Mouse (Mus musculus) CH12.LX (cell line): ENCODE data around the gene Aars. TPM values are rescaled to one million over a fixed set of nuclear protein-coding genes. Genes with fewer than 3 reads are reported as not detected.

Experiments
- DNase-seq: peaks from one replicate; pipeline ENCODE4 v3.0.0-alpha.2; 2013; ENCODE audit errors: extremely low read depth
- H3K27ac ChIP-seq: 2 replicates; pipeline ENCODE4 v1.5.1; 2012; ENCODE audit warnings: low read depth, mild to moderate bottlenecking, control low read depth, moderate library complexity; ENCODE audit not compliant: insufficient read depth
- H3K27me3 ChIP-seq: replicated peaks from 2 replicates; pipeline ENCODE3; 2012; ENCODE audit warnings: inconsistent platforms
- H3K36me3 ChIP-seq, 2 experiments: replicated peaks in 1 of 2; 2 replicates each; pipeline versions ENCODE3 to v1.6.1; 2012; ENCODE audit warnings: inconsistent platforms in 1 of 2, low read length in 1 of 2, mild to moderate bottlenecking in 1 of 2, mixed read lengths in 1 of 2, moderate library complexity in 1 of 2; ENCODE audit not compliant: control insufficient read depth in 1 of 2, insufficient read depth in 1 of 2
- H3K4me1 ChIP-seq, 2 experiments: 2 replicates each; pipeline ENCODE4 v1.6.1; 2012; ENCODE audit warnings: inconsistent platforms in 1 of 2, moderate library complexity in 1 of 2; ENCODE audit not compliant: insufficient read depth in 2 of 2, control insufficient read depth in 1 of 2
- H3K4me2 ChIP-seq: 2 replicates; pipeline ENCODE4 v1.6.1; 2012; ENCODE audit warnings: low read depth, mild to moderate bottlenecking, control low read depth; ENCODE audit not compliant: poor library complexity, insufficient read depth, severe bottlenecking
- H3K4me3 ChIP-seq, 3 experiments: fragments of 150-350 bp in 1 of 3; sonication (generic) in 1 of 3; replicated peaks in 1 of 3; 2 replicates each; pipeline versions ENCODE3 to v1.5.1; 2011 to 2012; ENCODE audit warnings: low read depth in 2 of 3, low read length in 2 of 3, mild to moderate bottlenecking in 2 of 3, moderate library complexity in 2 of 3, control low read depth in 1 of 3, improper control_type of control experiment in 1 of 3, inconsistent platforms in 1 of 3, mixed read lengths in 1 of 3; ENCODE audit not compliant: poor library complexity in 1 of 3
- H3K79me2 ChIP-seq: replicated peaks from 2 replicates; pipeline ENCODE4 v1.6.1; 2012; ENCODE audit warnings: mild to moderate bottlenecking, moderate library complexity; ENCODE audit not compliant: control insufficient read depth, poor library complexity, insufficient read depth, severe bottlenecking; ENCODE audit errors: extremely low read depth
- H3K9ac ChIP-seq: 2 replicates; pipeline ENCODE4 v1.6.1; 2012; ENCODE audit warnings: low read depth, mild to moderate bottlenecking, control low read depth, moderate library complexity; ENCODE audit not compliant: insufficient read depth
- H3K9me3 ChIP-seq: replicated peaks from 2 replicates; pipeline ENCODE3; 2012; ENCODE audit warnings: low read length, inconsistent platforms, mixed read lengths
- CHD1 ChIP-seq: IDR thresholded peaks from 2 replicates; pipeline ENCODE4 v1.6.1; 2012; ENCODE audit warnings: low read depth, low read length, improper control_type of control experiment, inconsistent platforms
- CTCF ChIP-seq, 2 experiments: IDR thresholded peaks in 1 of 2; conservative IDR thresholded peaks in 1 of 2; 2 replicates each; pipeline ENCODE4 v1.5.1; 2011 to 2012; ENCODE audit warnings: low read depth in 2 of 2, low read length in 2 of 2, improper control_type of control experiment in 1 of 2, inconsistent platforms in 1 of 2, mild to moderate bottlenecking in 1 of 2, moderate library complexity in 1 of 2
- E2F4 ChIP-seq: IDR thresholded peaks from 2 replicates; pipeline ENCODE4 v1.6.1; 2011; ENCODE audit warnings: low read depth, low read length, improper control_type of control experiment; ENCODE audit not compliant: insufficient replicate concordance
- IRF4 ChIP-seq: IDR thresholded peaks from 2 replicates; pipeline ENCODE4 v1.6.1; 2014; ENCODE audit warnings: low read depth, mild to moderate bottlenecking, inconsistent platforms, low read length, improper control_type of control experiment
- MAFK ChIP-seq: IDR thresholded peaks from 2 replicates; pipeline ENCODE4 v1.6.1; 2011; ENCODE audit warnings: low read length, improper control_type of control experiment; ENCODE audit not compliant: insufficient replicate concordance
- PAX5 ChIP-seq: IDR thresholded peaks from 2 replicates; pipeline ENCODE4 v1.6.1; 2012; ENCODE audit warnings: low read length, inconsistent platforms, mixed read lengths
- RCOR1 ChIP-seq: conservative IDR thresholded peaks from 2 replicates; pipeline ENCODE4 v1.6.1; 2012; ENCODE audit warnings: low read depth, mild to moderate bottlenecking, inconsistent platforms, low read length, improper control_type of control experiment
- UBTF ChIP-seq: IDR thresholded peaks from 2 replicates; pipeline ENCODE4 v1.6.1; 2012; ENCODE audit warnings: low read depth, mild to moderate bottlenecking, inconsistent platforms, low read length, improper control_type of control experiment, moderate library complexity
- dilution Hi-C: fragments of 300-500 bp; cut with MboI; formaldehyde crosslinking; loops from 2 replicates; pipeline ENCODE4 v1.14.3; 2020; ENCODE audit warnings: low sequenced_read_pairs; ENCODE audit not compliant: extremely low pct_unique_long_range_greater_than_20kb, extremely low pct_ligation_motif_present
- in situ Hi-C: fragments of 300-500 bp; cut with MboI; formaldehyde crosslinking; loops from 3 replicates; pipeline ENCODE4 v1.14.3; 2019; ENCODE audit warnings: low sequenced_read_pairs, low pct_ligation_motif_present, low pct_unique_long_range_greater_than_20kb, mixed read lengths
- polyA plus RNA-seq: library from polyadenylated mRNA; unstranded; fragments of >175 nt; gene quantifications from 2 replicates; pipeline ENCODE4 v1.2.1, GENCODE M21; 2012; ENCODE audit warnings: low read depth; ENCODE audit not compliant: insufficient read length
- total RNA-seq, 2 experiments: library from RNA; depleted of rRNA; stranded (reverse); fragments of 300-350 nt in 1 of 2; fragments of >200 nt in 1 of 2; gene quantifications; 2 replicates each; pipeline ENCODE4 v1.2.3; 2012 to 2014

The Aars gene
- total and polyA plus RNA-seq, 3 experiments: 81.9 to 142 (median 130) TPM

DNA sequence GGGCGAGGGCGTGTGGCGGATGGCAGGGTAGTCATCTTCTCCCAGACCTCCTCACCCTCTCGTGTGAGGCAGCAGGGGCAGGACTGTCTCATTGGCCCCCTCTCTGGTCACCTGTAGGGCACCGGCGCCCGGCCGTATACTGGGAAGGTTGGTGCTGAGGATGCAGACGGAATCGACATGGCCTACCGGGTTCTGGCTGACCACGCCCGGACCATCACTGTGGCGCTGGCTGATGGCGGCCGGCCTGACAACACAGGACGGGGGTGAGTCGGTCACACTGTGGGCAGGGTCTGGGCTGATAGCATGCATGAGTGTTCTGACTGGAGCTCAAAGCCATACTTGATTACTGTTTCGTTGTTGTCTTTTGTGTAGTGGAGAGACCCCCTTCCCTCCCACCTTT, 9.6 kb downstream of the Aars start:
- Histone ChIP-seq H3K36me3 (peaks cover 78 to 95% of the 10 kb centered on the region in 2 experiments), H3K4me3 (no peak overlapping the region), H3K27me3 (no peaks in the 10 kb centered on the region), H3K4me1 (peaks cover 0 to 2% of the 10 kb centered on the region in 2 experiments; a peak in 1 of 4 replicates), H3K9me3 (no peaks in the 10 kb centered on the region), H3K9ac (no peak overlapping the region), H3K79me2 (peaks cover 19% of the 10 kb centered on the region), H3K4me2 (no peak overlapping the region), H3K27ac (no peak overlapping the region)
- dilution Hi-C loops (no loop called here), in situ Hi-C loops (no loop called here)
- no peak for DNase-seq
- TF ChIP-seq E2F4: no peak
- no peak for TF ChIP-seq UBTF

DNA sequence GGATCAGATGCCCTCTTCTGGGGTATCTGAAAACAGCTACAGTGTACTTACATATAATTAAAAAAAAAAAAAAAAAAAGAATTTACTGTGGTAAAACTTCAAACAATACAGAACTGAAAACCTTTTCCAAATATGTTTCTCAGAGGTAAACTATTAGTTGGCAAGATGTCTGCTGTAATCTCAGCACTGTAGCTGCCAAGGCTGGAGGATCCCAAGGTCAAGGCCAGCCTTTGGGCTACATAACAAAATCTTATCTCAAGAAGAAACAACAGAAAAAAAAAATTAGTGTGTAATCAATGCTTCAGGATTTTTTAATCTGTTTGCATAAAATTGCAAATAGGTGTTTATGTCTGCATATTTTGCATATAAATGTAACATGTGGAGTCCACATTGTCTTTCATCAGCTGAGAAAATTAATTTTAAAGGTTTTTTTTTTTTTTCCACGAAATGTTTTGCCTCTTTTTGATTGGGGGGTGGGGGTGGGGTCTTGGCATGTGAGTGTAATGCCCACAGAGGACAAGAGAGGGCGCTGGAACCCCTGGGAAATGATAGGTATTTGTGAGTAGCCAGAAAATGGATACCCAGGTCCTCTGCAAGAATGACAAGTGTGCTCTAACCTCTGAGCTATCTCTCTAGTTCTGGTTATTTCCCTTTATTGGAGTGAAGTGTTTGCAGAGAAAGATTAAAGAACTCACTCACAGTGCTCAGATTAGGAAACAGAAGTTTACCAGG, 11.2 kb downstream of the Aars start:
- Histone ChIP-seq H3K27me3 (no peaks in the 10 kb centered on the region), H3K9ac (no peak overlapping the region), H3K9me3 (no peaks in the 10 kb centered on the region), H3K4me2 (no peak overlapping the region), H3K36me3 (peaks cover 83 to 97% of the 10 kb centered on the region in 2 experiments), H3K27ac (no peak overlapping the region), H3K4me3 (no peak overlapping the region), H3K79me2 (peaks cover 6% of the 10 kb centered on the region), H3K4me1 (no peaks in the 10 kb centered on the region)
- TF ChIP-seq RCOR1 (no peak), CTCF (conservative IDR thresholded peaks at IDR 0.05 in 1 of 2, IDR thresholded peaks at IDR 0.05 in 1 of 2; ENCODE audit: low read depth in 2 of 2, low read length in 2 of 2) (peak; percentile 9 to 45; a peak in 2 of 4 replicates), PAX5 (no peak), MAFK (no peak)
- in situ Hi-C loops (no loop called here), dilution Hi-C loops (no loop called here)
- DNase-seq: no peak

DNA sequence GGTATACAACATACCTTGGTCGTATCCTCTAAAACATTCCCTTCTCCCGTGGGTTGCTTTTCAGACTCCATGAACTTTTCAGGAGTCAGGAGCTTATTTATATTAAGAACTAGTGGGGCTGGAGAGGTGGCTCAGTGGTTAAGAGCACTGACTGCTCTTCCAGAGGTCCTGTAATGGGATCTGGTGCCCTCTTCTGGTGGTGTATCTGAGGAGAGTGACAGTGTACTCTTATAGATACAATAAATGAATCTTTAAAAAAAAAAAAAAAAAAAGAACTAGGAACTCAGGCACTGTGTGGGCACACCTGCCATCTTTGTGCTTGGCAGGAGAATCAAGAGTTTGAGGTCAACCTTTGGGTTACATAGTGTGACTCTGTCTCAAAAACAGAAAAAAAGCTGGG, 15.8 kb downstream of the Aars start:
- no peak overlapping the region for H3K4me2 ChIP-seq
- no peak overlapping the region for H3K27ac ChIP-seq
- H3K4me3 ChIP-seq: no peak overlapping the region
- H3K79me2 ChIP-seq: peaks cover 6% of the 10 kb centered on the region; the same call in 1 of the 2 replicates
- TF ChIP-seq CTCF (conservative IDR thresholded peaks at IDR 0.05 in 1 of 2, IDR thresholded peaks at IDR 0.05 in 1 of 2; ENCODE audit: low read depth in 2 of 2, low read length in 2 of 2) (peak in 1 of 2 experiments; percentile 23; a peak in 2 of 4 replicates), IRF4 (no peak), CHD1 (no peak)
- TF ChIP-seq, all 38 proteins: peak for 1
- Histone ChIP-seq H3K9me3 (no peaks in the 10 kb centered on the region), H3K4me1 (no peaks in the 10 kb centered on the region), H3K27me3 (no peaks in the 10 kb centered on the region), H3K9ac (no peak overlapping the region), H3K36me3 (peaks cover 90 to 98% of the 10 kb centered on the region in 2 experiments)
- in situ Hi-C loops: loop anchor here (5.0 kb wide), 1 partner anchor 206 kb away; no protein-coding TSS in a partner anchor
- dilution Hi-C loops: no loop called here
- no peak for DNase-seq
